Mouse (Mus musculus) intestine, embryonic 14.5 days (tissue): ENCODE results near the gene Mindy2. TPM values are rescaled to one million over a fixed set of nuclear protein-coding genes. Genes with fewer than 3 reads are reported as not detected.

Source experiments
- ATAC-seq: fragments of 200-750 bp; cut with Nextera tagmentation; replicated peaks from 2 replicates; pipeline ENCODE4 v1.8.0; 2017; ENCODE audit warnings: low read depth, moderate number of reproducible peaks, moderate TSS enrichment, moderate library complexity; ENCODE audit not compliant: low FRiP score, low TSS enrichment
- DNase-seq: peaks from one replicate; pipeline ENCODE4 v3.0.0-alpha.2; 2018; ENCODE audit warnings: low spot score
- H3K27ac ChIP-seq: fragments of 300-500 bp; sonication (generic); 2 replicates; pipeline ENCODE4 v1.5.1; 2014; ENCODE audit warnings: low read depth, mild to moderate bottlenecking, control low read depth
- H3K27me3 ChIP-seq: fragments of 300-500 bp; sonication (generic); replicated peaks from 2 replicates; pipeline ENCODE4 v1.6.1; 2014; ENCODE audit warnings: low read length, control low read depth; ENCODE audit not compliant: control insufficient read depth, insufficient read depth
- H3K36me3 ChIP-seq: fragments of 300-500 bp; sonication (generic); 2 replicates; pipeline ENCODE4 v1.6.1; 2014; ENCODE audit warnings: low read length, control low read depth; ENCODE audit not compliant: control insufficient read depth, insufficient read depth
- H3K4me1 ChIP-seq: fragments of 300-500 bp; sonication (generic); replicated peaks from 2 replicates; pipeline ENCODE4 v1.6.1; 2014; ENCODE audit warnings: low read length, control low read depth, mixed read lengths; ENCODE audit not compliant: control insufficient read depth, insufficient read depth
- H3K4me2 ChIP-seq: fragments of 300-500 bp; sonication (generic); 2 replicates; pipeline ENCODE4 v1.6.1; 2014; ENCODE audit warnings: low read length
- H3K4me3 ChIP-seq: fragments of 300-500 bp; sonication (generic); 2 replicates; pipeline ENCODE4 v1.5.1; 2014; ENCODE audit warnings: low read depth, low read length, control low read depth, mixed read lengths
- H3K9ac ChIP-seq: fragments of 300-500 bp; sonication (generic); 2 replicates; pipeline ENCODE4 v1.6.1; 2014; ENCODE audit warnings: mild to moderate bottlenecking, low read length
- H3K9me3 ChIP-seq: fragments of 300-500 bp; sonication (generic); 2 replicates; pipeline ENCODE4 v1.6.1; 2016; ENCODE audit warnings: low read length, control low read depth; ENCODE audit not compliant: control insufficient read depth
- WGBS: fragments of 180-500 bp; shearing (Covaris S2); extraction: QIAGEN DNeasy Blood & Tissue Kit; methylation state at CpG from one replicate; pipeline ENCODE4 v1.1.7; 2014; 5-methylcytosine and 5-hydroxymethylcytosine counted together
- polyA plus RNA-seq: library from polyadenylated mRNA; unstranded; fragments of >200 nt; fragmentation: Nextera tagmentation; extraction: Ambion mirVana; gene quantifications from 2 replicates; pipeline ENCODE4 v1.2.1, GENCODE M21; 2014

The Mindy2 gene
- polyA plus RNA-seq, 1 experiment from 2014 or later = 11.0 TPM

DNA sequence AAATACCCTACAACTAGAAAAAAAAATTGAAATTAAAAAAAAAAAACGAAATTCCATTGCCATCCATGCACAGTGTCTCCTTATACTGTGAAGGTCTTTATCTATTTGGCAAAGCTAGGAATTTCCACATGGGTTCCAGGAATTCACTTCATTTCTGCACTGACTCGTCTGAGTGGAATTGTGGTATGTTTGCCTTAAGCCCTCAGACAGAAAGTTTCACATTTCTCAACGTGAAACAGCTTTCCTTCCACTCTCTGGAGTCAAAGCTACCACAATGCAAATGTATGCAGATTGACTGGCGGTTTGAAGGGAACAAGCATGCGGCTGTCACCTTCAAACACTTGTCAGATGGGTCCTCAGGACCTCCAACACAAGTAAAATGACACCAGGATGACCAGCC, 25.3 kb downstream of the Mindy2 start:
- ATAC-seq = no peak
- no peak for DNase-seq
- Histone ChIP-seq H3K27ac (no peak overlapping the region), H3K27me3 (no peaks in the 10 kb centered on the region), H3K9me3 (no peaks in the 10 kb centered on the region), H3K4me1 (no peaks in the 10 kb centered on the region), H3K4me3 (no peak overlapping the region), H3K4me2 (no peak overlapping the region), H3K9ac (no peak overlapping the region), H3K36me3 (no peaks in the 10 kb centered on the region)
- WGBS = 22% methylated on average over 5 of the region's 5 CpGs

DNA sequence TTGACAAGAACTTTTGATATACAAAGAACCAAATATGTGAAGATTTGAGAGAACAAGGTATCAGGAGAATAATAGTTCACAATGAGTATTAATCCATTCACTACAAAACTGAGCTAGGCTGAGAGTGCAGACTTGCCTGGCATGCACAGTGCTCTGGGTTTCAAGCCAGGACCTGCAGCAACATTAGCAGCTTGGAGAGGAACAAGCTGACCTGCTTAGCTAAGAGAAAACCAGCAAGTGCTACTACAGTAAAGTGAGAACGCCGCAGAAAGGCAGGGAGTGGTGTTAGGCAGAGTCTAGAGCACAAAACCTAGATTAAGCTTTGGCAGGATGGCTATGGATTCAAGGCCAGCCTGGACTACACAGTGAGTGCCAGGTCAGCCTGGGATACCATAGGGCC, 27.3 kb downstream of the Mindy2 start:
- WGBS = 92% methylated on average over 2 of the region's 2 CpGs
- DNase-seq (no peak), ATAC-seq (no peak)
- Histone ChIP-seq H3K9ac (no peak overlapping the region), H3K27me3 (no peaks in the 10 kb centered on the region), H3K36me3 (no peaks in the 10 kb centered on the region), H3K4me1 (no peaks in the 10 kb centered on the region), H3K27ac (no peak overlapping the region), H3K4me3 (no peak overlapping the region), H3K4me2 (no peak overlapping the region), H3K9me3 (no peaks in the 10 kb centered on the region)

DNA sequence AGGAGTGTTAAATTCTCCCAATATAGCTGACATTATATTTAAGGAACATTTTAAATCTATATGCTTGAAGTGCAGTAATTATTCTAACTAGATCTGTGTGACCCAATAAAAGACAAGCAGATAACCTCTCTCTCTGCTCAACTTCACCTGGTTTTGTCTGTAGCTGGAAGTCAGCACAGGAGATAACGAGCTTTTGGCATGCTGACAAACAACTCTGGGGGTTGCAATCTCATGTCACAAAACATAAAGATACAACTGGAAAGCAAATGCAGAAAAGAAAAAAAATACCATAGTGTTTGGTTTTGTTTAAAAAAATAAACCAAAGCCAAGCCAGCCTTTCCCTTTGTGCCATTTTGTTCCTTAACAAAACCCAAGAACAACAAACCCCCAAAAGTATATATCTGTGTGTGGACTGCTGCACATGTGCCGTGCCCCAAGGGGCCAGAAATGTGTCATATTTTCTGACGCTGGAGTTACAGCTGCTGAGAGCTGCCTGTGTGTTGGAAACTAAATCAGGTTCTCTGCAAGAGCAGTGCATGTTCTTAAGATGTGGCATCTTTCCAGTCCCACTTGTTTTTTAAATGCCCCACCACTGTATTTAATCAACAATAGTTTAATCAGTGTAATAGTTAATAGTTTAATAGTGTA, 45.8 kb downstream of the Mindy2 start:
- Histone ChIP-seq H3K4me3 (no peak overlapping the region), H3K9me3 (no peaks in the 10 kb centered on the region), H3K27ac (no peak overlapping the region), H3K36me3 (peaks cover under 1% of the 10 kb centered on the region; the same call in 1 of the 2 replicates), H3K9ac (no peak overlapping the region), H3K4me1 (no peaks in the 10 kb centered on the region), H3K27me3 (no peaks in the 10 kb centered on the region), H3K4me2 (no peak overlapping the region)
- DNase-seq (no peak), ATAC-seq (no peak)
- WGBS = 71% methylated on average over 3 of the region's 3 CpGs

DNA sequence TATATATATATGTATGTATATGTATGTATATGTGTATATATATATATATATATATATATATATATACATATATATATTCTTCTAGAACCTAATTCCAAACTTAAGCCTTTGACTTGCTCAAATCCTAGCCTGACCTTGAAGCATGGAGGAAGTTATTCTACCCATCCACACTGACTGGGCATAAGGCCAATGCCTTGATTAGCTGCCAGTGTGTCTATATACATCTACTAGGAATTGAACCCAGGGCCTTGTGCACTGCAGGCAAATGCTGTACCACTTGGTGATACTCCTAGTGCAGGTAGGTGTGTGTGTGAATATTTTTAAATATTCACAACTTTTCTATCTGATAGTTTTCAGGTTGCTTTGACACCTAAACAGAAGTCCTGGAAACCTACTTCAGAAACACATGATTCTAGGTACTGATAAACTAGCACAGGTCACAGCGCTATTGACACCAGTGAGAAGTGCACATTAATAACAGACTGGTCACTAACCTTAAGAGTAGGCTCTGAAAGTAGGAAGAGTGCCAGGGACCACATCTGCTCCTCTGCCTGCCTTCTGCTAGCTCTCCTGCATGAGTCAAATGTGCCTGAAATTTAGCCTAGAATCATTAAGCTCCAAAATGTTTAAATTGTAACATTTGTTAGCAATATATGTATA, 54.7 kb downstream of the Mindy2 start:
- Histone ChIP-seq H3K4me1 (no peaks in the 10 kb centered on the region), H3K4me2 (no peak overlapping the region), H3K27ac (no peak overlapping the region), H3K9ac (no peak overlapping the region), H3K27me3 (no peaks in the 10 kb centered on the region), H3K9me3 (no peaks in the 10 kb centered on the region), H3K36me3 (peaks cover 10% of the 10 kb centered on the region), H3K4me3 (no peak overlapping the region)
- no peak for DNase-seq
- no peak for ATAC-seq
- WGBS = 89% methylated on average over 1 of the region's 1 CpGs

DNA sequence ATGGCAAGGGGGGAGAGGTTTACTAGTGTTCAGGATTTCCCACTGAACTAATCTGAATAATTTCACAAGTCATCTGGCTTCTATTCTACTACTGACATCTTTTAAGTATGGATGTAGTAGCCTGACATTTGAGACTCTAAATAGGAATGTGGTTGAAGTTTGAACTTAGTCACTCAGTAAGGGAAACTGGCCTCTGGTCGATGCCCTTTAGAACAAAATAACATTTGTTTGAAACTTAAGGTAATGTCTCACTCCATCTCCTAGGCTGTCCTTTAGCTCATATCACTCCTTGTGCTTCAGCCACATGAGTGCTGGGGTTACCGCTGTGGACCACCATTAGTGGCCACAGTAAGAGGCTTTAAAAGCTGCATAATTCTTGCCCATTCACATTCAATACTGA, 58.7 kb downstream of the Mindy2 start:
- DNase-seq (no peak), ATAC-seq (no peak)
- Histone ChIP-seq H3K4me1 (no peaks in the 10 kb centered on the region), H3K27ac (no peak overlapping the region), H3K9me3 (no peaks in the 10 kb centered on the region), H3K36me3 (peaks cover 11% of the 10 kb centered on the region), H3K4me3 (no peak overlapping the region), H3K27me3 (no peaks in the 10 kb centered on the region), H3K9ac (no peak overlapping the region), H3K4me2 (no peak overlapping the region)
- 88% methylated on average over 2 of the region's 2 CpGs for WGBS

DNA sequence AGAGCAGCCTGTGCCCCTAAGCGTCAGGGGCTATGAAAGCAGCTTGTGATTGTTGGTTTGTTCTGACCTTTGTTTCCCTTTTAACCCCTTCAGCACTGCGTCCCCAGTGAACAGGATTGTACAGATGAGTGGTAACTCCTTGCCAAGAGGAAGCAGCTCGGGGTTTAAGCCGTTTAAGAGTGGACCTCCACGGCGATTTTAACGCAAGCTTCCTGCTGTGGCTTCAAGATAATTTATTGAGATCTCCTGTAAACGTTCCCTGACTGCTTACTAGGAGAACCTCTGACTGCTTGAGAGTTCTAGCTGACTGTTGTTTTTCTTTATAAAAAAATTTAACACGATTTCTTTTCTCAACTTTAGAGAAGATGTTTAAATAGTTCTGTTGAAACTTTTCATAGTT, 65.5 kb downstream of the Mindy2 start:
- H3K27me3 ChIP-seq = no peaks in the 10 kb centered on the region
- 59% methylated on average over 9 of the region's 9 CpGs for WGBS
- H3K36me3 ChIP-seq = peaks cover 74% of the 10 kb centered on the region

DNA sequence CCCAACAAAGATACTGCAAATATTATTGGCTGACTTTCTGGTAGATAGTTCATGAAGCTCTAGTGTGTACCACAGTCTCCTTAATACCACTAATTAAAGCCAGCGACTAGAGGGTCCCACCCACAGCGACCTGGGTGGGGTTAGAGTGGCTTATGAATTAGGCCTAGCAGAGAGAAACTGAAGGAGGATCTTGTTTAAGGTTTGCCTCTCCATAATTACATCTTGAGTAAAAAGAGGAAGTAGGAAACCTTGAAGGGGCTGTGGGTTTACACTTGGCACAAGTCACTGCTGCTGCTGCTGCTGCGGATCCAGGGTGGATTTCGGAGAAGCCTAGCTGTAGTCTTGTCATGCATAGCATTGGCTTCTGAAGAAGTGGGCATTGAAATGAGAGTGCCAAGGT, 66.2 kb downstream of the Mindy2 start:
- H3K36me3 ChIP-seq = peaks cover 82% of the 10 kb centered on the region
- H3K9ac ChIP-seq = no peak overlapping the region
- H3K27me3 ChIP-seq = no peaks in the 10 kb centered on the region
- no peak overlapping the region for H3K27ac ChIP-seq
- no peaks in the 10 kb centered on the region for H3K4me1 ChIP-seq
- 90% methylated on average over 4 of the region's 4 CpGs for WGBS
- no peaks in the 10 kb centered on the region for H3K9me3 ChIP-seq
- no peak for DNase-seq
- no peak overlapping the region for H3K4me3 ChIP-seq
- no peak overlapping the region for H3K4me2 ChIP-seq
- no peak for ATAC-seq

More for the DNA sequence above, 65.5 kb downstream of the Mindy2 start:
- ATAC-seq (no peak), DNase-seq (no peak)
- H3K9me3 ChIP-seq = no peaks in the 10 kb centered on the region
- H3K4me3 ChIP-seq = no peak overlapping the region
- H3K4me1 ChIP-seq = no peaks in the 10 kb centered on the region
- H3K27ac ChIP-seq = no peak overlapping the region
- H3K9ac ChIP-seq = no peak overlapping the region
- H3K4me2 ChIP-seq = no peak overlapping the region

DNA sequence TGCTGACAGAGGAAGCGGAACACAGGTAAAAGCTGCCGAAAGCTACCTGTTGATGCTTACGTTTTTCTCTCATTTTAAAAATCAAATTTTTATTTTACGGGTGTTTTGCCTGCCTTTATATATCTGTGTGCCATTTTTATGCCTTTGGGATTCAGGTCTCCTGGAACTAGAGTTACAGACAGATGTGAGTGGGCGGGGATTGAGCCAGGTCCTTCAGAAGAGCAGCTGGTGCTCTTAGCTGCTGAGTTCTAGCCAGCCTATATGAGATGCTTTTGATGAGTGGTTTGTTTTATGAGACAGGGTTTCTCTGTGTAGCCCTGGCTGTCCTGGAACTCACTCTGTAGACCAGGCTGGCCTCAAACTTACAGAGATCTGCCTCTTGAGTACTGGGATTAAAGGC, 69.8 kb downstream of the Mindy2 start:
- DNase-seq (peak; percentile 39), ATAC-seq (no peak)
- H3K9me3 ChIP-seq = no peaks in the 10 kb centered on the region
- no peak overlapping the region for H3K27ac ChIP-seq
- 96% methylated on average over 5 of the region's 5 CpGs for WGBS
- H3K36me3 ChIP-seq = peaks cover 92% of the 10 kb centered on the region
- H3K4me3 ChIP-seq = no peak overlapping the region
- H3K9ac ChIP-seq = no peak overlapping the region
- H3K4me2 ChIP-seq = no peak overlapping the region
- no peaks in the 10 kb centered on the region for H3K27me3 ChIP-seq
- no peaks in the 10 kb centered on the region for H3K4me1 ChIP-seq

DNA sequence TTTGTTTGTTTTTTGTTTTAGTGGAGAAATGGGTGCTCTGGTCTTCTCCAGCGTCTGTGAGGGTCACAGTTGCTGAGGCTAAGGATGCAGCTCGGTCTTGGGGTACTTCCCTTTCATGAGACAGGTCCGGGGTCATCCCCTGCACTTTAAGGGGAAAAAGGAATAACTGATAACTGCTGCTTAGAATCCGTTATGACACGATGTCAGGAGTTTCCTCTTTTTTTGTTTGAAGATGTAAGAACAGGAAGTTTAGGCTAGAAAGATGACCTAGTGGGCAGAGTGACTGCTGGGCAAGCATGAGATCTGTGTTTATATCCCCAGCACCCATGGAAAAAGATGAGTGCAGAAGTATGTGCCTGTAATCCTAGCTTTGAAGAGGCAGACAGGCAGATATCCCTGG, 71.8 kb downstream of the Mindy2 start:
- 65% methylated on average over 5 of the region's 5 CpGs for WGBS
- H3K36me3 ChIP-seq = peaks cover 91% of the 10 kb centered on the region
- no peaks in the 10 kb centered on the region for H3K27me3 ChIP-seq
- H3K9me3 ChIP-seq = no peaks in the 10 kb centered on the region
- ATAC-seq (no peak), DNase-seq (peak; percentile 34)
- no peaks in the 10 kb centered on the region for H3K4me1 ChIP-seq
- H3K4me2 ChIP-seq = no peak overlapping the region
- H3K9ac ChIP-seq = no peak overlapping the region
- no peak overlapping the region for H3K27ac ChIP-seq
- no peak overlapping the region for H3K4me3 ChIP-seq
